Mouse (Mus musculus) forebrain, postnatal 0 days (tissue): Measurements from ENCODE around the gene Fancf. TPM values are rescaled to one million over a fixed set of nuclear protein-coding genes. Genes with fewer than 3 reads are reported as not detected.
A peak's percentile ranks its signal among the peaks of the same experiment; 100 is the strongest.

Experiments used
- ATAC-seq: fragments of 200-750 bp; cut with Nextera tagmentation; 2 replicates; pipeline ENCODE4 v1.8.0; 2017; ENCODE audit warnings: mild to moderate bottlenecking, moderate library complexity
- DNase-seq: peaks from one replicate; pipeline ENCODE4 v3.0.0-alpha.2; 2015
- H3K27ac ChIP-seq: fragments of 300-500 bp; sonication (generic); 2 replicates; pipeline ENCODE4 v1.5.1; 2014; ENCODE audit warnings: low read depth, mild to moderate bottlenecking, antibody characterized with exemption, low read length, moderate library complexity, mixed read lengths
- H3K27me3 ChIP-seq: fragments of 300-500 bp; sonication (generic); 2 replicates; pipeline ENCODE4 v1.6.1; 2014; ENCODE audit warnings: mild to moderate bottlenecking, low read length, mixed read lengths; ENCODE audit not compliant: insufficient read depth
- H3K36me3 ChIP-seq: fragments of 300-500 bp; sonication (generic); 2 replicates; pipeline ENCODE4 v1.6.1; 2014; ENCODE audit warnings: mild to moderate bottlenecking, moderate library complexity; ENCODE audit not compliant: insufficient read depth
- H3K4me1 ChIP-seq: fragments of 300-500 bp; sonication (generic); 2 replicates; pipeline ENCODE4 v1.6.1; 2014; ENCODE audit warnings: antibody characterized with exemption; ENCODE audit not compliant: insufficient read depth
- H3K4me2 ChIP-seq: fragments of 300-500 bp; sonication (generic); 2 replicates; pipeline ENCODE4 v1.6.1; 2014; ENCODE audit warnings: low read depth, mild to moderate bottlenecking, moderate library complexity
- H3K4me3 ChIP-seq: fragments of 300-500 bp; sonication (generic); 2 replicates; pipeline ENCODE4 v1.5.1; 2014; ENCODE audit warnings: low read depth, low read length, mixed read lengths
- H3K9ac ChIP-seq: fragments of 300-500 bp; sonication (generic); 2 replicates; pipeline ENCODE4 v1.6.1; 2014; ENCODE audit warnings: mild to moderate bottlenecking
- H3K9me3 ChIP-seq: fragments of 300-500 bp; sonication (generic); 2 replicates; pipeline ENCODE4 v1.6.1; 2016; ENCODE audit warnings: low read length
- CTCF ChIP-seq: sonication (generic); IDR thresholded peaks from 2 replicates; pipeline ENCODE4 v1.5.1; 2016; ENCODE audit warnings: antibody characterized with exemption, control low read depth, low read depth
- WGBS: fragments of 180-500 bp; shearing (Covaris S2); extraction: QIAGEN DNeasy Blood & Tissue Kit; methylation state at CpG from one replicate; pipeline ENCODE4 v1.1.7; 2014; 5-methylcytosine and 5-hydroxymethylcytosine counted together
- polyA plus RNA-seq: library from polyadenylated mRNA; unstranded; fragments of >200 nt; fragmentation: Nextera tagmentation; extraction: Ambion mirVana; gene quantifications from 2 replicates; pipeline ENCODE4 v1.2.1, GENCODE M21; 2015
- total RNA-seq: library from RNA; depleted of rRNA; stranded (reverse); fragments of >200 nt; gene quantifications from 2 replicates; pipeline ENCODE4 v1.2.3, GENCODE M21; 2014; rRNA removed

The Fancf gene
- total and polyA plus RNA-seq, 2 experiments from 2014 or later, result 8.8 to 9.1 TPM

DNA sequence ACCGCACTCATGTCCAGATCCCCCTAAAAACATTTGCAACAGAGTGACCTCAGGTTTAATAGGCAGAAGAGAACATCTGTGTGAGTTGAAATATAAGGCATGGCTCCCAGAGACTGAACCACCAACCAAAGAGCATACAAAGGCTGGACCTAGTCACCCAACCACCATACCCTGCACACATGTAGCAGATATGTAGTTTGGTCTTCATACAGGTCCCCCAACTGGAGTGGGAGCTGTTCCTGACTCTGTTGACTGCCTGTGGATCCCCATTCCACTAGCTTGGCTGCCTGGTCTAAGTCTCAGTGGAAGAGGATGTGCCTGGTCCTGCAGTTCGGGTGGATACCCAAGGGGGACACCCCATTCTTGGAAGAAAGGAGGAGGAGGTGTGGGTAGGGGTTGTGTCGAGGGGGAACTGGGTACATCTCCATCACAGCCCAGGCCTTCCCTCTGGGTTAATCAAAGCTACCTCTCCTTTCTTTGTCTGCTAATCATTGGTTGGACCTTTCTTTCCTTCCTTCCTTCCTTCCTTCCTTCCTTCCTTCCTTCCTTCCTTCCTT lies 45.7 kb downstream of the Fancf start:
- ATAC-seq, result no peak
- Histone ChIP-seq H3K4me2 (no peak overlapping the region), H3K27ac (no peak overlapping the region), H3K9ac (no peak overlapping the region), H3K4me3 (no peak overlapping the region), H3K36me3 (no peaks in the 10 kb centered on the region), H3K9me3 (no peaks in the 10 kb centered on the region), H3K4me1 (no peaks in the 10 kb centered on the region), H3K27me3 (no peaks in the 10 kb centered on the region)
- DNase-seq, result no peak
- no peak for TF ChIP-seq CTCF
- 47% methylated on average over 3 of the region's 3 CpGs for WGBS

DNA sequence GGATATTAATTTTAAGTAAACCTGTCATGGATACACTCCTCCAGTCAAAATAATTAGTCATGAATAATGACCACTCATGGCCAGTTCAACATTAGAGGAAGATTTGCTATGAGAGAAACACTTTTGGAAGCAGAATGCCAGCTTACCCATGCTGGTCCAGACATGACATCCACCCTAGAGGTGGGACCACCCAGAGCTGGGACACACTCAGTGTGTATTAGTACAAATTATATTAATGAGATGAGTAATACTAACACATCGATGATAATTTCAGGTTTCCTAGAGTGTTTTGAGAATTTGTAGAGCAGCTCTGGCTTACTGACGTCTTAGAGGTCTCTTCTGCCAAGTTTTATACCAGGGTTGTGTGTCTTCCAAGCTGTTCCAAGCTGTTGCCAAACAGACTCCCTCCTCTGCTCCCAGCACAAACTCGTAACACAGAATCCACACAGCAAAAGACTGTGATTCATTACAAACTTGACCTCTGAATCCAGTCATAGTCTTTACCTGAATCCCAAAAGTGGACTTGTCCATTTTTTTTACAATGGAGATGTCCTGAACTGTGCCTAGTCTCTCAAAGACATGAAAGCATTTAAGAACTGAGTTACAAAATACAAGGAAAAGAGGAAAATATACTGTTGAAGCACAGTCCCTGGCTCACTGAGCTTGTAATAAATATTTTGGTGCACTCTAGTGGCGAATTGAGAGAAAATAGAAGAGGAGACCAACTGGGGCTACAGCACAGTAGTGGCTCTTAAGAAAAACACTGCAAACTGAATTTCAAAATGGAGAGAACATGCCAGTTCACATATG lies 46.4 kb downstream of the Fancf start:
- H3K4me2 ChIP-seq, result no peak overlapping the region
- H3K4me3 ChIP-seq, result no peak overlapping the region
- WGBS, result 32% methylated on average over 4 of the region's 4 CpGs
- TF ChIP-seq CTCF, result peak; percentile 69
- no peaks in the 10 kb centered on the region for H3K27me3 ChIP-seq
- H3K36me3 ChIP-seq, result no peaks in the 10 kb centered on the region
- ATAC-seq (peak; percentile 90), DNase-seq (peak; percentile 84)
- no peak overlapping the region for H3K9ac ChIP-seq
- H3K27ac ChIP-seq, result no peak overlapping the region
- no peaks in the 10 kb centered on the region for H3K4me1 ChIP-seq
- H3K9me3 ChIP-seq, result no peaks in the 10 kb centered on the region

Other genes with a start within 250 kb of the Fancf start
- gene Slc17a6, start 240.3 kb downstream of the Fancf start, total RNA-seq, result 66.2 and 92.0 TPM in 2 replicates
- 27.8 and 54.8 TPM in 2 replicates for gene Slc17a6, start 240.3 kb downstream of the Fancf start, polyA plus RNA-seq
- 17.5 and 51.6 TPM in 2 replicates for gene Gas2, start 252 bp downstream of the Fancf start, total RNA-seq
- 10.0 and 14.9 TPM in 2 replicates for gene Gas2, start 252 bp downstream of the Fancf start, polyA plus RNA-seq
- 20.2 and 22.9 TPM in 2 replicates for gene Svip, start 143.8 kb upstream of the Fancf start, total RNA-seq
- 12.5 and 16.0 TPM in 2 replicates for gene Svip, start 143.8 kb upstream of the Fancf start, polyA plus RNA-seq
- not detected in 2 replicates for gene 1700015G11Rik, start 153.5 kb upstream of the Fancf start, total RNA-seq
- gene 1700015G11Rik, start 153.5 kb upstream of the Fancf start, polyA plus RNA-seq, result not detected in 2 replicates